ENCODE assay signal across 8 mouse cellular contexts in the genomic region with DNA sequence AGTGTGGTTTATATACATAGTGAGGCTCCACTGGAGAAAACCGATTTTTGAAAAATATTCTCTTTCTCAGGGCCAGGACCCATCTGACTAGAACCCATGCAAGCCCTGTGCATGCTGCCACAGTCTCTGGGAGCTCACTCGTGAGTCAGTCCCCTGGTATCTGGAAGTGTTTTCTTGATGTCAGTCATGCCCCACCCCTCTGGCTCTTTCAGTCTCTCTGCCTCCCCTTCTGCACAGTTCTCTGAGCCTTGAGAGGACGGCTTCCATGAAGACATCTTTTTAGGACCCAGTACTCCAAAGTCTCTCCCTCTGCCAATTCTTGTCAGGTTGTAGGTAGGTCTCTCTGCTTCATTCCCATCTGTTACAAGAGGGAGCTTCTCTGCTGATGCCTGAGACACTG.
A peak's percentile ranks its signal among the peaks of the same experiment; 100 is the strongest.
DNase-seq lines count a peak whose midpoint lies in the region; ATAC-seq lines count a peak whose summit lies in the region.
"Had no signal": no experiment of that assay in that cellular context is flagged by ENCODE, and none has a peak within 500 bp of the region (broad histone marks: within the 10 kb centered on the region; RNA-seq: fewer than 3 reads in every experiment).

No protein-coding gene starts in this region.

- no peak overlapping the region for H3K4me3 ChIP-seq in embryonic facial prominence, embryonic 12.5 days
- no peak overlapping the region for H3K4me3 ChIP-seq in lung, embryonic 16.5 days (ENCODE audit: low read length)
- no peak overlapping the region for H3K4me3 ChIP-seq in hindbrain, embryonic 14.5 days (replicated peaks; ENCODE audit: low read length)

- peak overlapping the region; percentile 65; the same call in 1 of the 2 replicates for H3K27ac ChIP-seq in embryonic facial prominence, embryonic 12.5 days
- peak overlapping the region; percentile 72 for H3K27ac ChIP-seq in lung, embryonic 16.5 days (ENCODE audit: low read length)
- no peak overlapping the region for H3K27ac ChIP-seq in hindbrain, embryonic 14.5 days

- H3K36me3 ChIP-seq in embryonic facial prominence, embryonic 12.5 days: no peaks in the 10 kb centered on the region
- H3K36me3 ChIP-seq in lung, embryonic 16.5 days (ENCODE audit: control insufficient read depth, insufficient read depth, low read length): no peaks in the 10 kb centered on the region
- H3K36me3 ChIP-seq in hindbrain, embryonic 14.5 days (replicated peaks; ENCODE audit: control insufficient read depth, insufficient read depth): no peaks in the 10 kb centered on the region

- WGBS in embryonic facial prominence, embryonic 12.5 days: 30% methylated on average over 3 of the region's 3 CpGs
- 31% methylated on average over 3 of the region's 3 CpGs for WGBS in lung, embryonic 16.5 days
- 61% methylated on average over 3 of the region's 3 CpGs for WGBS in hindbrain, embryonic 14.5 days

- H3K9ac ChIP-seq in embryonic facial prominence, embryonic 12.5 days: no peak overlapping the region
- no peak overlapping the region for H3K9ac ChIP-seq in lung, embryonic 16.5 days (ENCODE audit: low read length)
- H3K9ac ChIP-seq in hindbrain, embryonic 14.5 days: no peak overlapping the region

- H3K4me2 ChIP-seq in embryonic facial prominence, embryonic 12.5 days (replicated peaks): no peak overlapping the region
- no peak overlapping the region for H3K4me2 ChIP-seq in lung, embryonic 16.5 days (ENCODE audit: low read depth, low read length)
- no peak overlapping the region for H3K4me2 ChIP-seq in hindbrain, embryonic 14.5 days (replicated peaks)

- H3K4me1 ChIP-seq in embryonic facial prominence, embryonic 12.5 days: peaks cover 26% of the 10 kb centered on the region; the same call in 1 of the 2 replicates
- peaks cover 22% of the 10 kb centered on the region for H3K4me1 ChIP-seq in lung, embryonic 16.5 days (replicated peaks; ENCODE audit: control insufficient read depth, insufficient read depth, low read length)
- H3K4me1 ChIP-seq in hindbrain, embryonic 14.5 days (replicated peaks; ENCODE audit: control insufficient read depth, insufficient read depth, low read length): no peaks in the 10 kb centered on the region

- H3K27me3 ChIP-seq in embryonic facial prominence, embryonic 12.5 days: no peaks in the 10 kb centered on the region
- no peaks in the 10 kb centered on the region for H3K27me3 ChIP-seq in lung, embryonic 16.5 days (ENCODE audit: control insufficient read depth, insufficient read depth, low read depth, low read length)
- H3K27me3 ChIP-seq in hindbrain, embryonic 14.5 days (ENCODE audit: control insufficient read depth, insufficient read depth, low read length): no peaks in the 10 kb centered on the region

- no peaks in the 10 kb centered on the region for H3K9me3 ChIP-seq in embryonic facial prominence, embryonic 12.5 days
- no peaks in the 10 kb centered on the region for H3K9me3 ChIP-seq in lung, embryonic 16.5 days (ENCODE audit: control insufficient read depth, low read length)
- no peaks in the 10 kb centered on the region for H3K9me3 ChIP-seq in hindbrain, embryonic 14.5 days (ENCODE audit: control insufficient read depth, low read length)
- H3K9me3 ChIP-seq: G1E had no signal

- DNase-seq in urinary bladder, postnatal 14 days (ENCODE audit: low spot score): peak; percentile 62
- DNase-seq in urinary bladder, postnatal 10 days (ENCODE audit: low spot score): no peak
- DNase-seq in kidney, postnatal 10 days: no peak
- no peak for DNase-seq in layer of hippocampus, adult 11-12 months (ENCODE audit: low spot score)
- no peak for DNase-seq in hindbrain, embryonic 14.5 days (ENCODE audit: low spot score)

- no peak for ATAC-seq in embryonic facial prominence, embryonic 12.5 days (ENCODE audit: insufficient number of reproducible peaks, insufficient read depth, low FRiP score, low TSS enrichment)
- ATAC-seq in lung, embryonic 16.5 days (ENCODE audit: low read depth): 0 out of 2 replicates have a peak, but pooled peaks have one; percentile 49
- ATAC-seq in hindbrain, embryonic 14.5 days (ENCODE audit: low FRiP score): no peak
